Mouse (Mus musculus) lung, postnatal 0 days (tissue): ENCODE measurements around the gene Tmem59l. TPM values are rescaled to one million over a fixed set of nuclear protein-coding genes. Genes with fewer than 3 reads are reported as not detected.
A peak's percentile ranks its signal among the peaks of the same experiment; 100 is the strongest.

Source experiments
- ATAC-seq: fragments of 200-750 bp; cut with Nextera tagmentation; 2 replicates; pipeline ENCODE4 v1.8.0; 2017; ENCODE audit warnings: moderate library complexity
- DNase-seq: peaks from one replicate; pipeline ENCODE4 v3.0.0-alpha.2; 2016; ENCODE audit warnings: low spot score
- H3K27ac ChIP-seq: fragments of 300-500 bp; sonication (generic); 2 replicates; pipeline ENCODE4 v1.5.1; 2014; ENCODE audit warnings: antibody characterized with exemption, mild to moderate bottlenecking, low read length, mixed read lengths
- H3K27me3 ChIP-seq: fragments of 300-500 bp; sonication (generic); replicated peaks from 2 replicates; pipeline ENCODE4 v1.6.1; 2014; ENCODE audit warnings: low read length, mixed read lengths; ENCODE audit not compliant: insufficient read depth
- H3K36me3 ChIP-seq: fragments of 300-500 bp; sonication (generic); 2 replicates; pipeline ENCODE4 v1.6.1; 2014; ENCODE audit warnings: low read length, mixed read lengths; ENCODE audit not compliant: insufficient read depth
- H3K4me1 ChIP-seq: fragments of 300-500 bp; sonication (generic); 2 replicates; pipeline ENCODE4 v1.6.1; 2014; ENCODE audit warnings: antibody characterized with exemption, low read depth, low read length, mixed read lengths; ENCODE audit not compliant: insufficient read depth
- H3K4me2 ChIP-seq: fragments of 300-500 bp; sonication (generic); replicated peaks from 2 replicates; pipeline ENCODE4 v1.6.1; 2014; ENCODE audit warnings: low read depth, mild to moderate bottlenecking, low read length, moderate library complexity, mixed read lengths
- H3K4me3 ChIP-seq: fragments of 300-500 bp; sonication (generic); 2 replicates; pipeline ENCODE4 v1.5.1; 2014; ENCODE audit warnings: low read depth, low read length
- H3K9ac ChIP-seq: fragments of 300-500 bp; sonication (generic); replicated peaks from 2 replicates; pipeline ENCODE4 v1.6.1; 2014; ENCODE audit warnings: low read depth, mild to moderate bottlenecking
- H3K9me3 ChIP-seq: fragments of 300-500 bp; sonication (generic); 2 replicates; pipeline ENCODE4 v1.6.1; 2016; ENCODE audit warnings: low read length, mixed read lengths
- CTCF ChIP-seq: IDR thresholded peaks from 2 replicates; pipeline ENCODE4 v1.5.1; 2016; ENCODE audit warnings: antibody characterized with exemption, mild to moderate bottlenecking
- EP300 ChIP-seq: IDR thresholded peaks from 2 replicates; pipeline ENCODE4 v1.6.1; 2016; ENCODE audit warnings: antibody characterized with exemption, mild to moderate bottlenecking, control low read depth
- WGBS: fragments of 180-500 bp; shearing (Covaris S2); extraction: QIAGEN DNeasy Blood & Tissue Kit; methylation state at CpG from one replicate; pipeline ENCODE4 v1.1.7; 2014; 5-methylcytosine and 5-hydroxymethylcytosine counted together
- polyA plus RNA-seq: library from polyadenylated mRNA; unstranded; fragments of >200 nt; fragmentation: Nextera tagmentation; extraction: Ambion mirVana; gene quantifications from 2 replicates; pipeline ENCODE4 v1.2.1, GENCODE M21; 2015

Gene Tmem59l
- polyA plus RNA-seq, 1 experiment from 2014 or later, result 5.2 TPM

- DNase-seq, result peak; percentile 99
- TF ChIP-seq CTCF (no peak), EP300 (peak; percentile 27; the same call in 1 of the 2 replicates)
- WGBS, result under 1% methylated on average over 70 of the region's 74 CpGs
- Histone ChIP-seq H3K9me3 (no peaks in the 10 kb centered on the region), H3K27ac (peak within 1 kb of the TSS; percentile 93), H3K9ac (peak within 1 kb of the TSS; percentile 93), H3K4me2 (peak within 1 kb of the TSS; percentile 82), H3K4me3 (peak within 1 kb of the TSS; percentile 86), H3K4me1 (peaks cover 19% of the 10 kb centered on the region; the same call in 1 of the 2 replicates), H3K36me3 (peaks cover 11% of the 10 kb centered on the region; the same call in 1 of the 2 replicates), H3K27me3 (no peaks in the 10 kb centered on the region)
- ATAC-seq, result peak; percentile 88
Observed at GRCm38 (mm10) chr8:70510228-70510915, 23.2 kb upstream of the Tmem59l start, which contains the start of gene Uba52. Gene Uba52, minus strand, starts transcription at chr8:70510801.

GRCm38 (mm10) chr8:70509281-70509952, 22.3 kb upstream of the Tmem59l start:
- peaks cover 11% of the 10 kb centered on the region; the same call in 1 of the 2 replicates for H3K36me3 ChIP-seq
- peaks cover 19% of the 10 kb centered on the region; the same call in 1 of the 2 replicates for H3K4me1 ChIP-seq
- H3K9ac ChIP-seq, result peak overlapping the region; percentile 93
- H3K27me3 ChIP-seq, result no peaks in the 10 kb centered on the region
- DNase-seq (no peak), ATAC-seq (no peak)
- TF ChIP-seq EP300 (no peak), CTCF (no peak)
- peak overlapping the region; percentile 86 for H3K4me3 ChIP-seq
- H3K4me2 ChIP-seq, result peak overlapping the region; percentile 82
- H3K27ac ChIP-seq, result peak overlapping the region; percentile 93
- WGBS, result 7% methylated on average over 25 of the region's 25 CpGs
- no peaks in the 10 kb centered on the region for H3K9me3 ChIP-seq

GRCm38 (mm10) chr8:70507027-70507393, 19.9 kb upstream of the Tmem59l start:
- no peak overlapping the region for H3K4me3 ChIP-seq

GRCm38 (mm10) chr8:70506328-70507026, 19.3 kb upstream of the Tmem59l start, which contains the start of gene Rex1bd:
Gene Rex1bd, minus strand, starts transcription at chr8:70506752.
- Histone ChIP-seq H3K27ac (peak within 1 kb of the TSS; percentile 80), H3K4me3 (peak within 1 kb of the TSS; percentile 76), H3K9ac (peak within 1 kb of the TSS; percentile 62), H3K9me3 (no peaks in the 10 kb centered on the region), H3K4me2 (peak within 1 kb of the TSS; percentile 71), H3K27me3 (peaks cover 12% of the 10 kb centered on the region; the same call in 1 of the 2 replicates), H3K4me1 (peaks cover 22% of the 10 kb centered on the region), H3K36me3 (peaks cover 6% of the 10 kb centered on the region; the same call in 1 of the 2 replicates)
- TF ChIP-seq CTCF (peak; percentile 88), EP300 (no peak)
- DNase-seq, result peak; percentile 97
- peak; percentile 86 for ATAC-seq
- 5% methylated on average over 40 of the region's 40 CpGs for WGBS

More at GRCm38 (mm10) chr8:70507027-70507393, 19.9 kb upstream of the Tmem59l start:
- 44% methylated on average over 5 of the region's 5 CpGs for WGBS
- Histone ChIP-seq H3K4me1 (peaks cover 22% of the 10 kb centered on the region), H3K4me2 (no peak overlapping the region), H3K27me3 (peaks cover 8% of the 10 kb centered on the region; the same call in 1 of the 2 replicates), H3K9me3 (no peaks in the 10 kb centered on the region), H3K36me3 (peaks cover 6% of the 10 kb centered on the region; the same call in 1 of the 2 replicates), H3K9ac (no peak overlapping the region), H3K27ac (no peak overlapping the region)
- no peak for ATAC-seq
- TF ChIP-seq CTCF (no peak), EP300 (no peak)
- no peak for DNase-seq

GRCm38 (mm10) chr8:70505698-70506327, 18.7 kb upstream of the Tmem59l start:
- H3K4me3 ChIP-seq, result peak overlapping the region; percentile 76
- peak overlapping the region; percentile 62; the same call in 1 of the 2 replicates for H3K9ac ChIP-seq
- H3K36me3 ChIP-seq, result peaks cover 6% of the 10 kb centered on the region; the same call in 1 of the 2 replicates
- peaks cover 14% of the 10 kb centered on the region; the same call in 1 of the 2 replicates for H3K27me3 ChIP-seq
- H3K9me3 ChIP-seq, result no peaks in the 10 kb centered on the region
- peaks cover 22% of the 10 kb centered on the region for H3K4me1 ChIP-seq
- H3K4me2 ChIP-seq, result peak overlapping the region; percentile 71
- peak; percentile 0 for ATAC-seq
- WGBS, result 33% methylated on average over 32 of the region's 32 CpGs
- DNase-seq, result no peak
- peak overlapping the region; percentile 80 for H3K27ac ChIP-seq
- TF ChIP-seq CTCF, result no peak
- TF ChIP-seq EP300, result no peak
